In genomic region chr17:13052124-13052813, GRCm38 (mm10) we compare ENCODE assay signal across 10 mouse cellular contexts. TPM values are rescaled to one million over a fixed set of nuclear protein-coding genes. Genes with fewer than 3 reads are reported as not detected.
"Had no signal": no experiment of that assay in that cellular context is flagged by ENCODE, and none has a peak within 500 bp of the region (broad histone marks: within the 10 kb centered on the region; RNA-seq: fewer than 3 reads in every experiment).

Gpr31b (minus strand) TSS chr17:13052296.

RNA-seq across cellular contexts. Expression of gene Gpr31b, which starts in this region (rescaled TPM):
- total RNA-seq: layer of hippocampus, adult 8-10 months; layer of hippocampus, postnatal 14 days; left cerebral cortex, adult 18-20 months; neutrophil, adult 5-6 weeks had no signal
- polyA plus RNA-seq: limb, embryonic 13.5 days; liver, embryonic 11.5 days; liver, embryonic 15.5 days; midbrain, embryonic 14.5 days; neural tube, embryonic 12.5 days; urinary bladder, adult 2 months had no signal
